Mouse (Mus musculus): ENCODE measurements at regions not wholly inside any gene's neighbourhood (a gene's known extent, or its start where the extent isn't known, plus 50 kb on each side); places are given as distances from the start of the nearest gene placed in this dataset.

- no peak for DNase-seq (ENCODE audit: low spot score)
Observed at GRCm38 (mm10) chrX:9738904-9739303, 76.1 kb upstream of the Dynlt3 start.

- no peak for DNase-seq (ENCODE audit: low spot score)
Observed at GRCm38 (mm10) chrX:9742518-9742917, 79.7 kb upstream of the Dynlt3 start.

- peak; percentile 2 for DNase-seq (ENCODE audit: low spot score)
Observed at GRCm38 (mm10) chrX:9747305-9747938, 84.6 kb upstream of the Dynlt3 start.

GRCm38 (mm10) chrX:9752954-9753572 lies 90.3 kb upstream of the Dynlt3 start:
- DNase-seq (ENCODE audit: low spot score) = no peak

- no peak for DNase-seq (ENCODE audit: low spot score)
Observed at GRCm38 (mm10) chrX:9769540-9769939, 77.2 kb upstream of the Hypm start.

- no peak for DNase-seq (ENCODE audit: low spot score)
Observed at GRCm38 (mm10) chrX:9777498-9777897, 69.2 kb upstream of the Hypm start.

- DNase-seq (ENCODE audit: low spot score) = no peak
Observed at GRCm38 (mm10) chrX:9789542-9789941, 57.2 kb upstream of the Hypm start.

All from ovary, adult 18-20 months (tissue).